Mouse (Mus musculus) embryo, embryonic 10 days (tissue): ENCODE measurements at regions not wholly inside any gene's neighbourhood (a gene's known extent, or its start where the extent isn't known, plus 50 kb on each side); places are given as distances from the start of the nearest gene placed in this dataset.
"Not testable (repeated sequence)": the region's sequence is repeated elsewhere in the genome, so short reads cannot be mapped to it uniquely, and the experiment has no call there.

ENCODE experiments used
- DNase-seq: peaks from one replicate; pipeline ENCODE4 v3.0.0-alpha.2; 2015; ENCODE audit warnings: low spot score

DNA sequence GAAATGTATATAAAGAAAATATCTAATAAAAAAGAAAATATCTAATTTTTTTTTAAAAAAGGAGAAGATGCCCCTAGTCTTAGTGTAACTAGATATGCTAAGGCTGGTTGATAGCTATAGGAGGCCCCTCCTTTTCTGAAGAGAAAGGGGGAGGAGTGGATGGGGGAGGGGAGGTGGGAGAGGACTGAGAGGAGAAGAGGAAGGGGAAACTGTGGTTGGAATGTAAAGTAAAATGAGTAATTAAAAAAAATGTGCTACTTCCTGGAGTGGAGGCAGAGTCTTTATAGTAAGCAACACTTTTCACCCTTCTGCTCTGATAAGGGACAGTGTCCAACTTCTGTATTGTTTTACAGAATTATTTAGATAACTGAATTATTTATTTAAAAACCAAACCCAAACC lies 513.6 kb upstream of the Fam160b2 start:
- DNase-seq = no peak

DNA sequence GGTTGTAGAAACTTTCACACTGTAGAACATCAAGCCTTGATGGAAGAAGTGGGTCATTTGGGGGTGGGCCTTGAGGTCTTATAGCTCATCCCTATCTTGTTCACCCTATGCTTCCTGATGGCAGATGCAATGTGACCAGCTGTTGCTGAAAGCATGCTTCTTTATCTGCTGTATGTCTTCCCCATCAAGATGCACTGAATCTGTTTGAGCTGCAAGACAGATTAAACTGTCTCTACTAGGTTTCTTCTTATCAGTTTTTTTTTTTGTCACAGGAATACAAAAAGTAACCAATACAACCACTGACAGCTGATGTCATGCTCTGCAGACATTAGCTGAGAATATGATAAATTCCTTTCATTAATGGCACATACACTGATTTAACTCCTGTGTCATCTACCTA lies 505.0 kb upstream of the Fam160b2 start:
- no peak for DNase-seq

DNA sequence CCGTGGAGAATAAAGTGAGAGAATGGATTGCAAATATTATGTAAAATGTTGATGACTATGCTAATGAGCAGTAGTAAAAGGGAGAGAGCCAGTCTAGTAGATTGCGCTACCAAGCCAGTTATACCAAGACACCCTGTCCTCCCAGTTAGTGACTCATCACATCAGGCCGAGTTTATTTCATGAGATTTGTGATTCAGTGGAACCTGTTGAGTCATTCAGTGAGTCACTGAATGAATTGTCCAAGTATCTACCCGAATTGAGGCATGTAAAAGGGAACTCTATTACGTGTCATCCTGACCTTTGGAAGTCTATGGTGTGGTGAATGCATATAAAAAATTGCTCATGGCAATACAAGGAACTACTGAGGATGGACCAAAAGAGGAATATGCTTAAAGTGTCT lies 504.3 kb upstream of the Fam160b2 start:
- DNase-seq = no peak

DNA sequence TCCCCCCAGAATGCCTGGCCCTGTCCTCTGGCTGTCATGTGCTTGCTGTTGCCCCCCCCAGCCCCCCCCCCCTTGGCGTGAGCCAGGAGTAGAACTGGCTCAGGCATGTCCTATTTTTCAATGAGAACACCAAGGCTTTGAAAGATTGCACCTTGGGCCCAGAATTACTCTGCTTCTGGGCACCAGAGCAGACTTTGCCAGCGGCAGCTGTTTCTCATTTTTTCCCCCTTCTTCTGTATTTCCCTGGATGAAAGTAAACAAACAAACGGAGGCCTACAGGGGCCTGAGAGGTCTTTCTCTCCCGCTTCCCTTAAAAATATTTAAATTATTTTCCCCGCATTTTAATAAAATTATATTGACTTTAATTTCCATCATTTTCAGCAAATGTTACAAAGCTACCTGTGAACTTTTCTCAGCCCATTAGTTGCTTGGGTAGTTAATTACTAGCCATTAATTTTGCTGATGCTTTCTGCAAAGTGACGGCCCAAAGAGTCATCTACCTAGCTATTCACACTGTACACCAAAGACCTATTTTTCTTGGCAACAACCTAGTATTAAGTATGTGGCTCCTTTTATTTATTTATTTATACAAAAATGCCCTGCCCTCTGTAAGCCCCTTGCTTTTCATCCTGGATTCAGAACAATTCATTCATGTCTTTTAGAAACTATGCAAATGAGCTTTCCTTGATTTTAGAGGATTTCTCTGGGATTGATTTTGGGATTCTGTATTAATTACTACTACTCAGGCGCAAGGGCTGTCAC lies 496.2 kb upstream of the Fam160b2 start:
- DNase-seq = no peak

DNA sequence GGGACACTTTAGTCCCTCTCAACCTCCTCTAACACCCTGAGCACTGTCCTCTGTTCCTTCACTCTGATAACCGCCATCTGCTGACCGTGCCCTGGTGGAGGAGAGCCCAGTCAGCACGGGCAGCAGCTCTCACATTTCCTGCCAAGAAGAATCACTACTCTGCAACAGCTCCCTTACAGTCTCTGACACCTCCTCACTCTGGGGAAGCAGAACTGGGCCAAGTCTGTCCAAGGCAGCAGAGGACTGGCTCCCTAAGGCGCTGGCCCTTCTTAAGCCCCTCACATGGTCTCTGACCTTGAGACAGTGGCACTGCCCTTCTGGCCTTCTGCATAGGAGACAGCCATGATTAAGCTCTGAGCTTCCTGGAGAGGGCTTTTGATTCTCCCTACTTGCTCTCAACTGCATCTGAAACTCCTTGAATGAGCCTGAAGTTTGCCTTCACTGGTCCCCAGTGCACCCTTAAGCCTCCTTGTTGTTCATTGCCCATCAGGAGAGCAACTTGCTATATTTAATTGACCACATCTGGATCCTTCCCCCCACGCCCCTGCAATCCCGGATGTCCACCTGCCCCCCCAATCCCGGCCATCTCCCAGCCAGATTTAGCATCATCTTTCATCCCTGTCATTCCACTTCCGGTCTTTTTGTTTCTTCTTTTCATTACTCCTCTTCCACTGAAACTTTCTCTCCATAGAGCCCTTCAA lies 493.1 kb upstream of the Fam160b2 start:
- DNase-seq = no peak

DNA sequence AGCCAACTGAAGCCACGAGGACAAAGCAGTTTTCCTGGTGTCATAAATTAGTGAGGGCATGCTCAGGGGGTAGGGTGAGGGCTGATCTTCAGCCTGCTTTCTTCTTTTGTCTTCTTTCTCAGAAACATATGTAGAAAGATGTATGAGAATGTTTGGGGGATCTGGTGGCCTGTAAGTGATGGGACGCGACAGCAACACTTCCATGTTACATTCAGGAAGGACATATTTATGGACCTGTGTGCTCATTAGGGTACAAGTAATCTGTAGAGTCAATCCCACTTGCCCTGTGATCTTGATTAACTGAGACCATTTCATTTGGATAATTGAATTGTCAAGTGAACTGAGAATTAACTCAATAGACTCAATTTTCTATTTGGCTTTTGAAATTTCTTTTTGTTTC lies 486.1 kb upstream of the Fam160b2 start:
- DNase-seq = no peak

DNA sequence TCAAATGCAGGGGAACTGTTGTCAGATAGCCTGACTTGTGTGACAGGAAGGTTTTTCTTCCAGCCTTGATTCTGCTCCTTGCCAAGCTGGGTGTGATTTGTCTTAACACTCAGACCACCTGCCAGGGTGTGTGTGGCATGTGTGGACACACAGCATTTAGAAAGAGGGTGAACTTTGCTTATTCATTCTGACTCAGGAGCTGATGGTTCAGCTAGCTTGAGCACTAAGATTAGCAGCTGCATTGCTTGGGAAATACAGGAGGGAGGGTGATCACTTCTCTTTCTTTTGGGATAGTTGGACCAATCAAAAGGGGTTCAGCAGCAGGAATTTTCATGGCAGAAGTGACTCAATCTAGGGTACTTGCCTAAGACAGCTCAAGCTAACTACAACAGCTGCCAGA lies 482.7 kb upstream of the Fam160b2 start:
- DNase-seq = no peak

DNA sequence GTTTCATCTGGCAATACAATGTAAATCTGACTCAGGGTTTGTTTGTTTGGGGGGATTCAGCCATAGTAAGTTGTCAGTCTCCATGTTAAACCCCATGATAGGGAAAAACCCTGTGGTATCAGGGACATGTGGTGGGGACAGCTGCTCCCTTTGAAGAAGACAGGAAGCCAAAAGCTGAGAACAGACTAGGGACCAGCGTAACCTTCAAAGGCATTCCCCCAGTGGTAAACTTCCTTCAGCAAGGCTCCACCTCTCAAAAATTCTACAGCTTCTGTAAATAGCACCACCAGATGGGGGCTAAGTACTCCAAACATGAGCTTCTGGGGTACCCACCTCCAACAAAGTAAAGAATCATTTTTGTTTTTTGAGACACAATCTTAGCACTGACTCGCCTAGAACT lies 476.0 kb upstream of the Fam160b2 start:
- no peak for DNase-seq

DNA sequence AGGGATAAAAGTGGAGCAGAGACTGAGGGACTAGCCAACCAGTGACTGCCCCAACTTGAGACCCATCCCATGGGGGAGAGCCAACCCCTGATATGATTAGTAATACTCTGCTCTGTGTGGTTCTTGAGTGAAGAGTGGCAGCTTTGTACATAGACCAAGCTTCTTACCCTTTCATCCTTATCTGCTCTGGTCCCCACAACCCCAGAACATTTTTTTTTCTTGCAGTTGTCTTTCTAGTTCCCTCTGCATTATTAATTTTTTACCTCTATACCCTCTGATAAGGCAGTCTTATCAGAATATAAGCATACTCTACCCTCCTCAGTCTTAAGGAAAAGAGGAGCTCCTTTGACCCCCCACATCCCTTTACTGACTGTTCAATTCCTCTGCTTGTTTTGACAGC lies 474.4 kb upstream of the Fam160b2 start:
- no peak for DNase-seq

DNA sequence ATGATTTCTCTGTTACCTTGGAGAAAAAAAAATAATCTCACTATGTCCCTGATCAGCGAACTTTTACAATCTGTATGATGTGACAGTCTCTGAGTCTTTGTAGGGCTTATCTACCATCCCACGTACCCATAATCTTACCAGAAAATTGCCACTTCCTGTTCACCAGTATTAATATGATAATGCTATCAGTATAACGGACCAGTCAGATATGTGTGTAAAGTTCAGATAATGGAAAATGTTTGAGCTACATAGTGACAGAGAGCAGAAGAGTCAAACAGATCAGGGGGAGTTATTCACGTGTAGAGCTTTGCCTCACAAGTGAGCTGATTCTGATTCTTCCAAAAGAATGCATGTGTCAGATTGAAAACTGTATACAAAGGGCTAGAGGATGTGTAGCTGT lies 466.0 kb upstream of the Fam160b2 start:
- DNase-seq = no peak

DNA sequence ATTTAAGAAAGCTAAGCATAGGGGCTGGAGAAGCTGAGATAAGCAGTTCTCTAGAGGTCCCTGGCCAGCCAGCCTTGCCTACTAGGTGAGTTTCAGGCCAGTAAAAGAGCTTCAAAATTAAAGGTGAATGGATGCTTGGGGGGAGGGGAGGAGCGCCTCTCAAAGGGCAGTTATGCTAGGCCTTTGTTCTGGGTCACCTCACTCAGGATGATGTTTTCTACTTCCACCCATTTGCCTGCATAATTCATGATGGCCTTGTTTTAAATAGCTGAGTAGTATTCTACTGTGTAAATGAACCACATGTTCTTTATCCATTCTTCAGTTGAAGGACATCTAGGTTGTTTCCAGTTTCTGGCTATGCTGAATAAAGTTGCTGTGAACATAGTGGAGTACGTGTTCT lies 457.0 kb upstream of the Fam160b2 start:
- no peak for DNase-seq

DNA sequence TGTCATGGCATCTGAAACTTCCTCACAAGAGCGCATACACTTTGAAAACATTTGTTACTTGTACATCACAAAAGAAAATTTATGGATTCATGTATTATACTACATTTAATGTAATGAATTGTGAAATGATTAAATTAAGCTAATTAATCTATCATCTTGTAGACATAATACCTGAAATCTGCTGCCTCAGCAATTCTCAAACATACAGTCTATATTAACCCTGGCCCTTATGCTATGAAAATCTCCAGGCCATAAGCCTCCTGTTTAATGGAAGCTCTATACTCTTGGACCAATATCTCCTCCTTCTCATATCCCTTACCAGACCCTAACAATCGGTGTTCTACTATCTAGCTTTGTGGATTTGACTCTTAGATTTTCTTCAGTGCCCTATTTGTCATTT lies 455.8 kb upstream of the Fam160b2 start:
- no peak for DNase-seq

DNA sequence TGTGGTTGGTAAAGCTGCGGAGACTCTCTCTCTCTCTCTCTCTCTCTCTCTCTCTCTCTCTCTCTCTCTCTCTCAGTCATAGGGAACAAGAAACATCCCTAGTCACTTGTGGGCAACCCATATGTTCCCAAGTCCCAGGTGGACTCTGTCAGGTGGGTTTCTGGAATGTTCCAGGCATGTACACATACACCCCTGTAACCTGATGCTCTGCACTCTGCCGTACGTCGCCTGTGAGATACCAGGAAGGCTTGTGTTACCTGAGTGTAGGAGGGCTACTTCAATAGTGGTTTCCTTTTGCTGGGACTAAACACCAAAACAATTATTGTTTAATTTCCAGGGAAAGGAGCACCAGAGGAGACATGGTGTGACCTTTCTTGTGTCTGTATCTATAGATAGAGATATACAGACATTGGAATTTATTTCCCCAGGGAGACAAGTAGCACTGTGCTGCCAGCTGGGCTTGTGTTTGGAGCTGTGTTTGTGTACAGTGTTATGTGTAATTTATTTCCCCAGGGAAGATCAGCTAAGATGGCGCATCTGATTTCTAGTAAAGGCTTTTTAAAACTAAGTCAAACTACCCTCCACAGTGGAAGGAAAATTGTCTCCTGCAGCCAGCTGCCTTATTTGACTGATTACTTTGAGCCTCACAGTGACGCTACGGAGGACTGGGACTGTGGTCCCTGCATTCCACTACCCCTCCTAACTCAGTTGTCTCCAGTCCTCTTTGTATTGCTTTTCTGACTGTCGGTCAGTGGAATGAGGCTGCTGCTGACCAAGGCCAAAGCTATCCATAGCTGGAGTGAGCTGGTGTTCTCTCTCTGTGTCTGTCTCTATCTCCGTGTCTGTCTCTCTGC lies 454.4 kb upstream of the Fam160b2 start:
- DNase-seq = peak; percentile 9

DNA sequence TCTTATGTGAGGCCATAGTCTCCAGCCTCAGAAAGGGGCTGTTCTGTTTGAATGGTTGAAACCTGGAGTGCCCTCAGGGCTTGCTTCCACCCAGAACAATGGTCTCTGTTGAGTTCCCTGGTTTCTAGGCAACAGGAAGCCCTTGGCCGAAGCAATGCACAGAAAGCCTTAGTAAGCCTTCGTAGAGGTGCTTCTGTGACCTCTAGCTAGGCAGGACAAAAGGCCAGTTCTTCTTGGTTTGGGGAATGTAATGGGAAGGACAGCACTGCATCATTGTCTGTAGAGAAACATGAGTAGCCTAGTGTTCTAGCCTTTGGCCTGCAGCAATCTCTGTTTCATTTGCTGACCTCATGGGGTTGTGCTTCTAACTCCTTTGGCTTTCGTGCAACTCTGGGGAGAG lies 447.5 kb upstream of the Fam160b2 start:
- peak; percentile 54 for DNase-seq

DNA sequence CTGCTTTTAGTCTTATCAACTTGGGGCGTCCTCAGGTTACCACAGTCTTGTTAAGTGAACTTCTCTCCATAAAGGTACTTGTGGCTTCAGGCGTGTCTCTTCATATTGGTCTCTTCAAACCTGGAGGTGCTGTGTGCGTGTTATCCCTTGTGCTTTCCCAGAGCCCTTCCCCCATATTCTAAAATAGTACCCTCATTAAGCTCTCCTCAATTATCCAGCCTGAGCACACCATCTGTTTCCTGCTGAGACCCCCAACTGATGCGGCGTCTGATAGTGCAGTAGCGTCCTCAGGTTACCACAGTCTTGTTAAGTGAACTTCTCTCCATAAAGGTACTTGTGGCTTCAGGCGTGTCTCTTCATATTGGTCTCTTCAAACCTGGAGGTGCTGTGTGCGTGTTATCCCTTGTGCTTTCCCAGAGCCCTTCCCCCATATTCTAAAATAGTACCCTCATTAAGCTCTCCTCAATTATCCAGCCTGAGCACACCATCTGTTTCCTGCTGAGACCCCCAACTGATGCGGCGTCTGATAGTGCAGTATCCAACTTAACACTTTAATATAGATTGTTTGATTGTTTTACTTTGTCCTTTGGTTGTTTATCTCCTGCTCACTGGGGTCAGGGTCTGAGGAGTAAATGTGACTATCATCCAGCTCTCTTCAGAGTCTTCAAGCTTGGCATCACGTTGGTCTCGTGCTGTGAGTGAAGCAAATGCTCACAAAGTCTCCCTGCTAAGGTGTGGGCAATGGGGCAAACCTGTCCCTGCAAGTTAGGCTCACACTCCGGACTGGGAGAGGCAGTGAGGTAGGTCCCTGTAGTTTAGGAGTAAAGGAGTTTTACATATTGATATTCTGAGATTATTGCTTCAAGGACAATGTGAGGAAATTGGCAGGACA lies 444.5 kb upstream of the Fam160b2 start:
- not testable (repeated sequence) for DNase-seq

DNA sequence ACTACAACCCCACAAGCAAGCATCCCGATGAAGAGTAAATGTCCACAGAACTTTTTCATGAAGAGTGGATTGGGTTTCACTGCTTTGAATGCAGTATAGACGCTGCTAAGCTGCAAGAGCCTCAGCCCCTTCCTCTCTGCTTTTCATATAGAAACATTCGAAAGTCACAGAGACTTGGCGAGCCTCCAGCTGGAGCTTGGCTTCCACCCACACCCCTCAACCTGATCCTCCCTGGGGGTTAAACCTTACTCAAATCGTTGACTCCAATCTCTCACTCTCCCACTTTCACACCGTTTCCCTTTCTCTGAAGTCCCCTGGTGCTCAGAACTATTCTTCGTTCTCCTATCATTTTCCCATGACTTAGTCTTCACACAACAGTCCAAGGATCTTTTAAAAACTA lies 437.0 kb upstream of the Fam160b2 start:
- no peak for DNase-seq

DNA sequence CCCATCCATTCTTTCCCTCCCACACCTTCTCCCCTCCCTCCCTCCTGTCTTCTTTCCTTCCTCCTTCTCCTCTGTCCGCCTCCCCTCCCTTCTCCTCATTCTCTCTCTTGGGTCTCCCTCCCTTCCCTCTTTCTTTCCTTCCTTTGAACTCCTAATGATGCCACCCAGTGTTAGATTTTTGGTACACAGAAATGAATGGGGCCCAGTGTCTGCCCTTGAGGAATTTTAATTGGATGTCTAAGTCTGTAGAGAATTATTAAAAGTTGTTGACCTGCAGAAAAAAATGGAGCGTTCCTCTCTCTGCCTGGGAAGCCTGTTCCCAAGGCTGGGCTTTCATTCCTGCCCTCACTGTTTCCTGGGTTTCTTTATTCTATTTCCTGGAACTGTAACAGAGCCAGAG lies 434.0 kb upstream of the Fam160b2 start:
- DNase-seq = no peak

DNA sequence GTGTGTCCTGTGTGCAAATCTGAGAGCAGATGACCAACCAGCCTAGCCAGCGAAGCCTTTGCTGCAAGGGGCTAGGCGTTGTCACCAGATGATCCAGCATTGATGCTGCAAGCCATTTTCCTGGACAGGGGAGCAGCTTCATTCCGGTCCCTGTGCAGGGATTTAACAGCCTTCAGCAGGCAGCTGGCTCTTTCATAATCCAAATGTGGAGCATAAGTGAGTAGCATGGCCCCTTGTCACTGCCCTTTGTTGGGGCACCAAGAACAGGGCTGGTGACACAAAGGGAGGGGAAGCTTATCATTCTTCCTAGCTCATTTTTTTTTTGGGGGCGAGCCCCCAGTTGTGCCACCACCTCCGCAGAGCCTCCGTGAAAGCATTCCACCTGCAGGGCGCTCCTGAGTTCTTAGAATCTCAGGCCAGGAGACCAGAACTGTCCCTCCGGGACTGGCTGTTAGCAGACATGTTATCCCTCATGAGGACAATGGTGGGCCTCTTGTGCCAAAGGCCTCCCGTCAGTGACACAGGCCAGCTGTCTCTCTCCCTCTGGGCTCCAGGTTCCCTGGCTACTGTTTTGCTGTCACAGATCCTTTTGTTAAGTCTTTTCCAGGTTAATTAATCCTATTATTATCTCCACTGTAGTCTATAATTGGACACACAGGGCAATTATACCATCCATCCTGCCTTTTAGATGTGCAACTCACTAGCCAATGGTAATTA lies 430.7 kb upstream of the Fam160b2 start:
- no peak for DNase-seq
